Mouse (Mus musculus): Measurements from ENCODE around the gene B4galt4.
A peak's percentile ranks its signal among the peaks of the same experiment; 100 is the strongest.

The B4galt4 gene

DNA sequence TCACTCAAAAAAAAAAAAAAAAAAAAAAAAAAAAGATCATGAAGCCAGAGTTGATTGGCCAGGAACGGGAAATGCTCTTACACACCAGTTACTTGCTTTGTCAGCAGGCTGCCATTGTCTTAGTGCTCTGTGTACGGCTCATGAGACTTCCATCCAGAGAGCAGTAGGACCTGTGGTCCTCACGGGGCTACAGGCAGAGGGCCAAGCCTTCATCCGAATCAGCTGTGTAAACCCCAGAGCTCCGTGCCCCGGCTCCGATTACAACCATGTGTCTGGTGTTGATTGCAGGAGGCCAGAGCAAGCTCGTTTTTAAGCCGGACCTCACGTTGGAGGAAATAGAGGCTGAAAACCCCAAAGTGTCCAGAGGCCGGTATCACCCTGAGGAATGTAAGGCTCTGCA, 11.6 kb downstream of the B4galt4 start:
- Histone ChIP-seq H3K27me3 (ENCODE audit: control insufficient read depth, insufficient read depth, low read length, poor library complexity, severe bottlenecking) (no peaks in the 10 kb centered on the region), H3K36me3 (ENCODE audit: control insufficient read depth, insufficient read depth, low read length, poor library complexity, severe bottlenecking) (no peaks in the 10 kb centered on the region)
- DNase-seq (ENCODE audit: low read depth, low spot score) = no peak

DNA sequence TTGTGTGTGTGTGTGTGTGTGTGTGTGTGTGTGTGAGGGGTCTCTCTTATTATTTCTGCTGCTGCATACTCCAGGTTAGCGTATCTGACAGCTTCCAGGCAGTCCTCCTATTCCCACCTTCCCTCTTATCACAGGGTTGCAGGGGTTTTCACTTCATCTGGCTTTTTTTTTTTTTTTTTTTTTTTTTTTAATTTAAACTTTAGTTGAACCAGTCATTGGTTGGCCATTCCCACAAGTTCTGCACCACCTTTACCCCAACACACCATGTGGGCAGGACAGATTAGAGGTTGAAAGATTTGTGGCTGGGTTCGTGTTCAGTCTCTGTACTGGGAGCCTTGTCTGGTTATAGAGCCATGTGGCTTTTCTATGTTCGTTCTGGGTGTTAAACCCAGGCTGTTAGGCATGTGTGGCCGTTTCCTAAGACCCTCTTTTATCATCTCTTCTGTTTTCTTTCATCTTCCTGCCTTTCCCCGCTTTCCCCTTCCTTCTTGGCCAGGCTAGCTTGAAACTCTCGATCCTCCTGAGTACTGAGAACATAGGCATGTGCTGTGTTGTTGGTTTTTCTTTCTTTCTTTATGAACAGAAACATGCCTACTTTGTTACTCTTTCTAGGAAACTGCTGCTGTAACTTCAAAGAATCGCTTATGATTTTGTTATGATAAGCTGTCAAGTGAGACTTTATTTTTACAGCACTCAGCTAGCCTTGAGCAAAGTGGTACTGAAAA, 13.6 kb downstream of the B4galt4 start:
- no peak for DNase-seq (ENCODE audit: low read depth, low spot score)
- Histone ChIP-seq H3K27me3 (ENCODE audit: control insufficient read depth, insufficient read depth, low read length, poor library complexity, severe bottlenecking) (no peaks in the 10 kb centered on the region), H3K36me3 (ENCODE audit: control insufficient read depth, insufficient read depth, low read length, poor library complexity, severe bottlenecking) (no peaks in the 10 kb centered on the region)

DNA sequence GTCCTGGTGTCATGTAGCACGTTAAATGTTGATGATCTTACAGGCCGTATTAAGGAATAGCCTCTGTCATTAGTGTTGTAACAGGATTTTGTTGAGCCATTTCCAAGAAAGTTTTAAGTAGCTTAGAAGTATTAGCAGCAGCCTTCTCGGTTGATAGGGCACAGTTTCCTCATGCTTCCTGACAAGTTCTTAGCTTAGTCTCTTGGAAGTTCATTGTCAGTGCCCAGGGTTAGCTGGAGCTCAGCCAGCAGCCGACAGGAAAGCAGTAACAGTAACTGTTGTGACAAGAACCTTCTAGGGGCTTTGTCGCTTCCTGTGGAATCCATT, 14.1 kb downstream of the B4galt4 start:
- DNase-seq (ENCODE audit: low read depth, low spot score) = no peak
- Histone ChIP-seq H3K27me3 (ENCODE audit: control insufficient read depth, insufficient read depth, low read length, poor library complexity, severe bottlenecking) (no peaks in the 10 kb centered on the region), H3K36me3 (ENCODE audit: control insufficient read depth, insufficient read depth, low read length, poor library complexity, severe bottlenecking) (no peaks in the 10 kb centered on the region)

- H3K36me3 ChIP-seq (ENCODE audit: control insufficient read depth, insufficient read depth, low read length, poor library complexity, severe bottlenecking) = no peaks in the 10 kb centered on the region
- no peaks in the 10 kb centered on the region for H3K27me3 ChIP-seq (ENCODE audit: control insufficient read depth, insufficient read depth, low read length, poor library complexity, severe bottlenecking)
- no peak for DNase-seq (ENCODE audit: low read depth, low spot score)
These were observed 14.5 kb downstream of the B4galt4 start for GRCm38 (mm10) chr16:38756572-38756971.

DNA sequence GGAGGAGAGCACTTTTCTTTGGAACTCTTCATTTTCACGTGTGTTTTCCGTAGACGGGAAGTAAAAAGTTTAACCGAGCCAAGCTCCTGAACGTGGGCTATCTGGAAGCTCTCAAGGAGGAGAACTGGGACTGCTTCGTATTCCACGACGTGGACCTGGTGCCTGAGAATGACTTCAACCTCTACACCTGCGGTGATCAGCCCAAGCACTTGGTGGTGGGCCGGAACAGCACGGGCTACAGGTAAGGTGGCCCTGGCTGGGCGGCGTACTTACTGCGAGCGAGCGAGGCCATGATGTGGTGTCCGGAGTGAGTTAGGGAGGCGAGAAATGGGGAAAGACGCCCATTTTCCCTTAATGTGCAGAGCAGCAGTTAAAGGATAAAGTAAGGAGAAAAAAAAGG, 15.6 kb downstream of the B4galt4 start:
- no peaks in the 10 kb centered on the region for H3K27me3 ChIP-seq (ENCODE audit: control insufficient read depth, insufficient read depth, low read length, poor library complexity, severe bottlenecking)
- no peak for DNase-seq (ENCODE audit: low read depth, low spot score)
- no peaks in the 10 kb centered on the region for H3K36me3 ChIP-seq (ENCODE audit: control insufficient read depth, insufficient read depth, low read length, poor library complexity, severe bottlenecking)

DNA sequence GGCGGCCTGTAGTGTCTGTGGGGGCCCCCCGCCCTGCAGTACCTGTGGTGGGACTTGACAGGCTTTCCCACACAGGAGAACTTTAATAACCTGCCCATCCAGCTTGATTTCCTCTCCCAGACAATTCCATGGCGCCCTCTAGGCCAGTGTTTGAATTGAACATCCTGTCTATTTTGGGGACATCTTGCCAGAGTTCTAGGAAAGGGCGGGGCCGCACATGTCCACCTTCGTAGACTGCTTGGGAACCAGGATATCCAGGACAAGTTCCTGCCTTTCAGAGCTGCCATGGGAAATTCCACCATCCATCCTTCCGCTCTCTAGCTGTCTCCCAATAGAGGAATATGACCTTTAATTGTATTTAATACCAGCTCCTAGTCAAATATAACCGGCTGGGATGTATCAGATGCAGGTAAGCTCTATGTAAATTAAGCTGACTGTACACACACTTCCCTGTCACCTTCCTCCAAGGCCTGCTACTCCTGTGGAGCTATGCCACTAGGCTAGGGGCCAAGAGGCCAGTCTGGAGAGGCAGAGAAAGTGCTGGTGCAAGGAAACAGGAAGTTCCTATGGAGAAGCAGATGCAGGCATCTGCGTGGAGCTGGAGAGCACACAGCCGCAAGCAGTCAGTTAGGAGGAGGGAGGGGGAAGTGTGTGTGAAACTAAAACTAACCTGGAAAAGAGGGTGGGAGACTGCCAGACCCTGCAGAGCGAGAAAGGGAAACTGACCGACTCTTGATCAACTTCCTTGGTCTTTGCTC, 16.2 kb downstream of the B4galt4 start:
- DNase-seq (ENCODE audit: low read depth, low spot score) = no peak
- Histone ChIP-seq H3K27me3 (ENCODE audit: control insufficient read depth, insufficient read depth, low read length, poor library complexity, severe bottlenecking) (no peaks in the 10 kb centered on the region), H3K36me3 (ENCODE audit: control insufficient read depth, insufficient read depth, low read length, poor library complexity, severe bottlenecking) (no peaks in the 10 kb centered on the region)

- Histone ChIP-seq H3K36me3 (ENCODE audit: control insufficient read depth, insufficient read depth, low read length, poor library complexity, severe bottlenecking) (no peaks in the 10 kb centered on the region), H3K27me3 (ENCODE audit: control insufficient read depth, insufficient read depth, low read length, poor library complexity, severe bottlenecking) (no peaks in the 10 kb centered on the region)
- no peak for DNase-seq (ENCODE audit: low read depth, low spot score)
These were observed 18.2 kb downstream of the B4galt4 start for GRCm38 (mm10) chr16:38760239-38760638.

- H3K27me3 ChIP-seq (ENCODE audit: control insufficient read depth, insufficient read depth, low read length, poor library complexity, severe bottlenecking) = no peaks in the 10 kb centered on the region
- peak; percentile 33 for DNase-seq (ENCODE audit: low read depth, low spot score)
- H3K36me3 ChIP-seq (ENCODE audit: control insufficient read depth, insufficient read depth, low read length, poor library complexity, severe bottlenecking) = no peaks in the 10 kb centered on the region
These were observed 18.8 kb downstream of the B4galt4 start for GRCm38 (mm10) chr16:38760834-38761375.

- Histone ChIP-seq H3K27me3 (ENCODE audit: control insufficient read depth, insufficient read depth, low read length, poor library complexity, severe bottlenecking) (no peaks in the 10 kb centered on the region), H3K36me3 (ENCODE audit: control insufficient read depth, insufficient read depth, low read length, poor library complexity, severe bottlenecking) (no peaks in the 10 kb centered on the region)
- DNase-seq (ENCODE audit: low read depth, low spot score) = no peak
These were observed 19.9 kb downstream of the B4galt4 start for GRCm38 (mm10) chr16:38761972-38762371.

DNA sequence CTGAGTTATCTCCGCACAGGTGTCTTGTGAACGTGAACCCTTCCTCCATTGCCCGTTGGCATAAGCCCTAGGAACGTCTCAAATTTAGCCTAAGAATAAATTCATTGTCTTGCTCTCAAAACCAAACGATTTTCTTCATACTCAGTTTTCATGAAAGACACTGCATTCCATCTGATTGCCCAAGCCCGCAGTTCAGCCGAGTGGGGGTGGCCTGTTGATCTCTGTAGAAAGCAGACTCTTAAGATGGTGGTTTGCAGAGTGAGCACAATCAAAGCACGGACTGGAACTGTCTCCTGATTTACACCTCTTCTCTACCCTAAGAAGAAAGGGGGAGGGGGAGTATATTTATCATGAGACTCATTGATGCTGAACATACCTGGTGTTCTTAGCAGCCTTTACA, 20.3 kb downstream of the B4galt4 start:
- Histone ChIP-seq H3K27me3 (ENCODE audit: control insufficient read depth, insufficient read depth, low read length, poor library complexity, severe bottlenecking) (no peaks in the 10 kb centered on the region), H3K36me3 (ENCODE audit: control insufficient read depth, insufficient read depth, low read length, poor library complexity, severe bottlenecking) (no peaks in the 10 kb centered on the region)
- no peak for DNase-seq (ENCODE audit: low read depth, low spot score)

DNA sequence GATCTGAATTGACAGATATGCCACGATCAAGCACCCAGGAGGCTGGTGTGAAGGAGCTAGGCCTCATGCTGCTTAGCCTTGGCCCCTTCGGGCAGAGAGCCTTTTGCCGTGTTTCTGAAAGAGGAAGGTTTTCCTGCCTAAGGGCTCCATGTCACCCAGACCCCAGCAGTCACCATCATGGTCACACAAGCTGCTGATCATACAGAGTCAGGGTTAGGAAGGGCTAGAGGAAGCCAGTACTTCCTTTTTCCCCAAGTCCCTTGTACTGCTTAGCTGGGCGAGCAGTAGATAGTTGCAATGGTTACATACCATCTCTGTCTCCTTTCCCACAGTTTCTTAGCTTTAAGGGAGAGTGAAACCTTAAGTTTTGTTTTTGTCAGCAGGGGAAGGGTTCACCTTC, 21.4 kb downstream of the B4galt4 start:
- no peak for DNase-seq (ENCODE audit: low read depth, low spot score)
- Histone ChIP-seq H3K36me3 (ENCODE audit: control insufficient read depth, insufficient read depth, low read length, poor library complexity, severe bottlenecking) (no peaks in the 10 kb centered on the region), H3K27me3 (ENCODE audit: control insufficient read depth, insufficient read depth, low read length, poor library complexity, severe bottlenecking) (no peaks in the 10 kb centered on the region)

GRCm38 (mm10) chr16:38766671-38767070, 24.6 kb downstream of the B4galt4 start:
- H3K27me3 ChIP-seq (ENCODE audit: control insufficient read depth, insufficient read depth, low read length, poor library complexity, severe bottlenecking) = no peaks in the 10 kb centered on the region
- no peak for DNase-seq (ENCODE audit: low read depth, low spot score)
- no peaks in the 10 kb centered on the region for H3K36me3 ChIP-seq (ENCODE audit: control insufficient read depth, insufficient read depth, low read length, poor library complexity, severe bottlenecking)

- no peak for DNase-seq (ENCODE audit: low read depth, low spot score)
- Histone ChIP-seq H3K27me3 (ENCODE audit: control insufficient read depth, insufficient read depth, low read length, poor library complexity, severe bottlenecking) (no peaks in the 10 kb centered on the region), H3K36me3 (ENCODE audit: control insufficient read depth, insufficient read depth, low read length, poor library complexity, severe bottlenecking) (no peaks in the 10 kb centered on the region)
These were observed 25.7 kb downstream of the B4galt4 start for GRCm38 (mm10) chr16:38767761-38768160.

DNA sequence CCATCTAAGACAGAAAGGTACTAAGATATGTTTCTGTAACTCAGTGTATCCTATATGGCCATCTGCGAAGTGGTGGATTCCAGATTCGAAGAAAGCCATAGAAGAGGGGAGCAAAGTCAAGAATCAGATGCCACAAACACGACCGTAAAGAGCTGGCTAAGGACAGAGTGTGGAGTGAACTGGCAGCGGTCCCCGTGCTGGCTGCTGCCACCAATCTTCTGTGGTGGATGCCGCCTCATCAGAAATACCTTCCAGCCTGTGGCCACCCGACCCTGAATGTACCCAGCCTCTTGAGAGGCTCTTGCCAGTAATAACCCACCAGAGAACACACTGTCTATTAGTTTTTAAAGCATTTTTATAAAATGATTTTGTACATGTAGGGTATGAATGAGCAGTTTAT, 26.3 kb downstream of the B4galt4 start:
- Histone ChIP-seq H3K27me3 (ENCODE audit: control insufficient read depth, insufficient read depth, low read length, poor library complexity, severe bottlenecking) (no peaks in the 10 kb centered on the region), H3K36me3 (ENCODE audit: control insufficient read depth, insufficient read depth, low read length, poor library complexity, severe bottlenecking) (no peaks in the 10 kb centered on the region)
- no peak for DNase-seq (ENCODE audit: low read depth, low spot score)

DNA sequence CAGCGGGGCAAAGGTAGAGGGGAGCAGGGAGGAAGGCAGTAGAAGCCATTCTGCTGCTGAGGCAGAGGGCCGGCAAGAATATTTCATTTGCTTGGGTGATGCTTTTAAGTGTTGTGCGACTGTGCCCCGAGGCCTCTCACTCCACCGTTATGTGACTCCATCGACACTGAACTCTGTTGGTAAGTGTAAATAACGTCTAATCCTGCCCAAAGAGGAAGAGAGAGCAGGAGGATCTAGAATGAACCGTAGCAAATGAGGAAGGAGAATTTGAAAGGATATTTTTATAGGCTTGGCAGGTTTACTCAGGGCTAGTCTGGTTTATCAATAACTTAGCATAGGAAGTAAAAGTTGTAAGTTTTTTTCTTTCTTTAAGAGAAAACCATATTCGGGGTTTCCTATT, 27.5 kb downstream of the B4galt4 start:
- DNase-seq (ENCODE audit: low read depth, low spot score) = no peak
- no peaks in the 10 kb centered on the region for H3K36me3 ChIP-seq (ENCODE audit: control insufficient read depth, insufficient read depth, low read length, poor library complexity, severe bottlenecking)
- no peaks in the 10 kb centered on the region for H3K27me3 ChIP-seq (ENCODE audit: control insufficient read depth, insufficient read depth, low read length, poor library complexity, severe bottlenecking)
